Mouse (Mus musculus) forebrain, embryonic 13.5 days (tissue): Measurements from ENCODE around the gene Sept8. TPM values are rescaled to one million over a fixed set of nuclear protein-coding genes. Genes with fewer than 3 reads are reported as not detected.

Experiments
- ATAC-seq: fragments of 200-750 bp; cut with Nextera tagmentation; 2 replicates; pipeline ENCODE4 v1.8.0; 2017
- H3K27ac ChIP-seq: fragments of 300-500 bp; sonication (generic); 2 replicates; pipeline ENCODE4 v1.5.1; 2015; ENCODE audit warnings: inconsistent platforms, mild to moderate bottlenecking, moderate library complexity
- H3K27me3 ChIP-seq: fragments of 300-500 bp; sonication (generic); 2 replicates; pipeline ENCODE4 v1.6.1; 2015; ENCODE audit warnings: mild to moderate bottlenecking, inconsistent platforms
- H3K36me3 ChIP-seq: fragments of 300-500 bp; sonication (generic); 2 replicates; pipeline ENCODE4 v1.6.1; 2015; ENCODE audit warnings: mild to moderate bottlenecking, inconsistent platforms; ENCODE audit not compliant: poor library complexity, severe bottlenecking
- H3K4me1 ChIP-seq: fragments of 300-500 bp; sonication (generic); 2 replicates; pipeline ENCODE4 v1.6.1; 2015; ENCODE audit warnings: inconsistent platforms
- H3K4me2 ChIP-seq: fragments of 300-500 bp; sonication (generic); 2 replicates; pipeline ENCODE4 v1.6.1; 2015; ENCODE audit warnings: inconsistent platforms, mild to moderate bottlenecking, moderate library complexity
- H3K4me3 ChIP-seq: fragments of 300-500 bp; sonication (generic); 2 replicates; pipeline ENCODE4 v1.5.1; 2015; ENCODE audit warnings: mild to moderate bottlenecking, inconsistent platforms
- H3K9ac ChIP-seq: fragments of 300-500 bp; sonication (generic); 2 replicates; pipeline ENCODE4 v1.6.1; 2015; ENCODE audit warnings: mild to moderate bottlenecking, inconsistent platforms
- H3K9me3 ChIP-seq: fragments of 300-500 bp; sonication (generic); replicated peaks from 2 replicates; pipeline ENCODE4 v1.6.1; 2016; ENCODE audit warnings: inconsistent platforms
- WGBS: fragments of 180-500 bp; shearing (Covaris S2); methylation state at CpG from one replicate; pipeline ENCODE4 v1.1.7; 2015; 5-methylcytosine and 5-hydroxymethylcytosine counted together
- polyA plus RNA-seq: library from polyadenylated mRNA; unstranded; fragments of >200 nt; fragmentation: Nextera tagmentation; extraction: Ambion mirVana; gene quantifications from 2 replicates; pipeline ENCODE4 v1.2.1, GENCODE M21; 2015

The Sept8 gene
- polyA plus RNA-seq: 17.1 and 17.9 TPM in 2 replicates

- Histone ChIP-seq H3K9ac (peak within 1 kb of the TSS; percentile 76), H3K4me1 (peaks cover 43% of the 10 kb centered on the region), H3K27ac (peak within 1 kb of the TSS; percentile 11; the same call in 1 of the 2 replicates), H3K4me3 (peak within 1 kb of the TSS; percentile 59), H3K9me3 (no peaks in the 10 kb centered on the region), H3K36me3 (no peaks in the 10 kb centered on the region), H3K27me3 (no peaks in the 10 kb centered on the region; the same call in 1 of the 2 replicates), H3K4me2 (peak within 1 kb of the TSS; percentile 80)
- WGBS: 7% methylated on average over 52 of the region's 79 CpGs
- ATAC-seq: peak; percentile 91
These were observed at the start of gene Sept8 for GRCm38 (mm10) chr11:53519207-53520121. Gene Sept8, plus strand, starts transcription at chr11:53519257.

GRCm38 (mm10) chr11:53469294-53469967 lies 49.6 kb upstream of the Sept8 start:
- peak; percentile 20; the same call in 1 of the 2 replicates for ATAC-seq
- Histone ChIP-seq H3K27me3 (peaks cover 48% of the 10 kb centered on the region), H3K36me3 (no peaks in the 10 kb centered on the region), H3K27ac (no peak overlapping the region), H3K4me3 (peak overlapping the region; percentile 17; the same call in 1 of the 2 replicates), H3K4me2 (peak overlapping the region; percentile 60), H3K9me3 (no peaks in the 10 kb centered on the region), H3K9ac (0 out of 2 replicates have a peak overlapping the region, but pooled peaks have one; percentile 2), H3K4me1 (peaks cover 23% of the 10 kb centered on the region)
- 28% methylated on average over 16 of the region's 16 CpGs for WGBS

GRCm38 (mm10) chr11:53469968-53470695 lies 48.9 kb upstream of the Sept8 start, which contains the start of gene Gm9837:
Gene Gm9837, minus strand, starts transcription at chr11:53470479.
- 2% methylated on average over 29 of the region's 29 CpGs for WGBS
- peak within 1 kb of the TSS; percentile 49; the same call in 1 of the 2 replicates for H3K27ac ChIP-seq
- ATAC-seq: peak; percentile 86
- no peaks in the 10 kb centered on the region for H3K9me3 ChIP-seq
- H3K4me3 ChIP-seq: peak within 1 kb of the TSS; percentile 28
- H3K36me3 ChIP-seq: no peaks in the 10 kb centered on the region
- H3K4me1 ChIP-seq: peaks cover 23% of the 10 kb centered on the region
- H3K9ac ChIP-seq: peak within 1 kb of the TSS; percentile 58
- peaks cover 41% of the 10 kb centered on the region for H3K27me3 ChIP-seq
- H3K4me2 ChIP-seq: peak within 1 kb of the TSS; percentile 60

- 80% methylated on average over 3 of the region's 3 CpGs for WGBS
- Histone ChIP-seq H3K27me3 (peaks cover 29% of the 10 kb centered on the region), H3K4me2 (no peak overlapping the region), H3K4me3 (no peak overlapping the region), H3K9ac (no peak overlapping the region), H3K4me1 (peaks cover 28% of the 10 kb centered on the region), H3K36me3 (no peaks in the 10 kb centered on the region), H3K9me3 (no peaks in the 10 kb centered on the region), H3K27ac (no peak overlapping the region)
- no peak for ATAC-seq
These were observed 46.3 kb upstream of the Sept8 start for GRCm38 (mm10) chr11:53472709-53473108.

- peak; percentile 48 for ATAC-seq
- H3K9me3 ChIP-seq: 0 out of 2 replicates have a peak, but pooled peaks cover 4% of the 10 kb centered on the region
- H3K4me1 ChIP-seq: peaks cover 33% of the 10 kb centered on the region
- WGBS: 14% methylated on average over 8 of the region's 8 CpGs
- no peaks in the 10 kb centered on the region for H3K36me3 ChIP-seq
- H3K27ac ChIP-seq: peak overlapping the region; percentile 70
- H3K4me3 ChIP-seq: 0 out of 2 replicates have a peak overlapping the region, but pooled peaks have one; percentile 3
- H3K9ac ChIP-seq: 0 out of 2 replicates have a peak overlapping the region, but pooled peaks have one; percentile 4
- H3K27me3 ChIP-seq: peaks cover 56% of the 10 kb centered on the region
- H3K4me2 ChIP-seq: peak overlapping the region; percentile 26
These were observed 43.4 kb upstream of the Sept8 start for GRCm38 (mm10) chr11:53475620-53476019.

- H3K4me1 ChIP-seq: peaks cover 30% of the 10 kb centered on the region
- H3K4me3 ChIP-seq: peak overlapping the region; percentile 49; the same call in 1 of the 2 replicates
- H3K4me2 ChIP-seq: peak overlapping the region; percentile 73; the same call in 1 of the 2 replicates
- 0 out of 2 replicates have a peak, but pooled peaks cover 4% of the 10 kb centered on the region for H3K9me3 ChIP-seq
- no peak overlapping the region for H3K9ac ChIP-seq
- ATAC-seq: no peak
- no peak overlapping the region for H3K27ac ChIP-seq
- no peaks in the 10 kb centered on the region for H3K36me3 ChIP-seq
- H3K27me3 ChIP-seq: peaks cover 65% of the 10 kb centered on the region
- 45% methylated on average over 7 of the region's 7 CpGs for WGBS
These were observed 41.2 kb upstream of the Sept8 start for GRCm38 (mm10) chr11:53477833-53478232.

- H3K9ac ChIP-seq: peak overlapping the region; percentile 59
- no peaks in the 10 kb centered on the region for H3K36me3 ChIP-seq
- peak overlapping the region; percentile 73 for H3K4me2 ChIP-seq
- WGBS: 5% methylated on average over 79 of the region's 79 CpGs
- H3K4me3 ChIP-seq: peak overlapping the region; percentile 49
- H3K27me3 ChIP-seq: peaks cover 62% of the 10 kb centered on the region
- peaks cover 30% of the 10 kb centered on the region for H3K4me1 ChIP-seq
- no peak overlapping the region for H3K27ac ChIP-seq
- H3K9me3 ChIP-seq: 0 out of 2 replicates have a peak, but pooled peaks cover 4% of the 10 kb centered on the region
- ATAC-seq: 0 out of 2 replicates have a peak, but pooled peaks have one; percentile 2
These were observed 40.5 kb upstream of the Sept8 start for GRCm38 (mm10) chr11:53478383-53479170.

- Histone ChIP-seq H3K9ac (peak overlapping the region; percentile 59), H3K4me3 (peak overlapping the region; percentile 49), H3K27ac (no peak overlapping the region), H3K4me1 (peaks cover 30% of the 10 kb centered on the region), H3K36me3 (no peaks in the 10 kb centered on the region), H3K9me3 (0 out of 2 replicates have a peak, but pooled peaks cover 4% of the 10 kb centered on the region), H3K27me3 (peaks cover 58% of the 10 kb centered on the region), H3K4me2 (peak overlapping the region; percentile 73)
- WGBS: under 1% methylated on average over 61 of the region's 62 CpGs
- ATAC-seq: peak; percentile 32; the same call in 1 of the 2 replicates
These were observed 39.8 kb upstream of the Sept8 start for GRCm38 (mm10) chr11:53479171-53479782.

GRCm38 (mm10) chr11:53479783-53480301 lies 39.2 kb upstream of the Sept8 start, which contains the start of the genes Gm9945 and Sowaha:
Gene Gm9945, plus strand, starts transcription at chr11:53480166.
Gene Sowaha, minus strand, starts transcription at chr11:53480274.
- H3K9ac ChIP-seq: peak within 1 kb of the TSS; percentile 59
- peak within 1 kb of the TSS; percentile 73 for H3K4me2 ChIP-seq
- 0 out of 2 replicates have a peak, but pooled peaks cover 4% of the 10 kb centered on the region for H3K9me3 ChIP-seq
- ATAC-seq: no peak
- peaks cover 58% of the 10 kb centered on the region for H3K27me3 ChIP-seq
- no peak within 1 kb of the TSS for H3K27ac ChIP-seq
- no peaks in the 10 kb centered on the region for H3K36me3 ChIP-seq
- 4% methylated on average over 34 of the region's 40 CpGs for WGBS
- H3K4me1 ChIP-seq: peaks cover 30% of the 10 kb centered on the region
- H3K4me3 ChIP-seq: peak within 1 kb of the TSS; percentile 49
